Mouse (Mus musculus): ENCODE measurements around the gene Lrrc3c. TPM values are rescaled to one million over a fixed set of nuclear protein-coding genes. Genes with fewer than 3 reads are reported as not detected.
"Not testable (repeated sequence)": the region's sequence is repeated elsewhere in the genome, so short reads cannot be mapped to it uniquely, and the experiment has no call there.

Gene Lrrc3c
- polyA plus RNA-seq, 1 experiment from 2014 or later = not detected

- WGBS = 76% methylated on average over 6 of the region's 6 CpGs
- not testable (repeated sequence) for H3K36me3 ChIP-seq; DNase-seq (ENCODE audit: low spot score); H3K9me3 ChIP-seq (replicated peaks); H3K27ac ChIP-seq (replicated peaks); H3K4me3 ChIP-seq
- Histone ChIP-seq H3K27me3 (ENCODE audit: low read depth, poor library complexity, severe bottlenecking) (peaks cover 22% of the 10 kb centered on the region), H3K4me1 (peaks cover 14% of the 10 kb centered on the region)
These were observed 6.8 kb downstream of the Lrrc3c start for GRCm38 (mm10) chr11:98604911-98605310.

- no peak for DNase-seq (ENCODE audit: low spot score)
These were observed 8.7 kb downstream of the Lrrc3c start for GRCm38 (mm10) chr11:98606763-98607162.

GRCm38 (mm10) chr11:98620791-98621190, 22.7 kb downstream of the Lrrc3c start:
- Histone ChIP-seq H3K36me3 (no peaks in the 10 kb centered on the region), H3K27ac (replicated peaks) (no peak overlapping the region), H3K27me3 (ENCODE audit: low read depth, poor library complexity, severe bottlenecking) (no peaks in the 10 kb centered on the region), H3K9me3 (replicated peaks) (peaks cover 23% of the 10 kb centered on the region), H3K4me1 (no peaks in the 10 kb centered on the region), H3K4me3 (no peak overlapping the region)
- WGBS = 95% methylated on average over 13 of the region's 13 CpGs
- no peak for DNase-seq (ENCODE audit: low spot score)

More at GRCm38 (mm10) chr11:98606763-98607162, 8.7 kb downstream of the Lrrc3c start:
- Histone ChIP-seq H3K4me3 (no peak overlapping the region), H3K4me1 (peaks cover 13% of the 10 kb centered on the region), H3K27me3 (ENCODE audit: low read depth, poor library complexity, severe bottlenecking) (peaks cover 5% of the 10 kb centered on the region), H3K36me3 (no peaks in the 10 kb centered on the region), H3K27ac (replicated peaks) (no peak overlapping the region), H3K9me3 (replicated peaks) (no peaks in the 10 kb centered on the region)
- 10% methylated on average over 3 of the region's 3 CpGs for WGBS

- H3K36me3 ChIP-seq; H3K27me3 ChIP-seq (ENCODE audit: low read depth, poor library complexity, severe bottlenecking); DNase-seq (ENCODE audit: low spot score); H3K4me3 ChIP-seq; H3K27ac ChIP-seq (replicated peaks); H3K4me1 ChIP-seq: not testable (repeated sequence)
- H3K9me3 ChIP-seq (replicated peaks) = peaks cover 23% of the 10 kb centered on the region
- 86% methylated on average over 6 of the region's 6 CpGs for WGBS
These were observed 25.9 kb downstream of the Lrrc3c start for GRCm38 (mm10) chr11:98623981-98624380.

- peaks cover 23% of the 10 kb centered on the region for H3K9me3 ChIP-seq (replicated peaks)
- not testable (repeated sequence) for H3K27ac ChIP-seq (replicated peaks); H3K27me3 ChIP-seq (ENCODE audit: low read depth, poor library complexity, severe bottlenecking); DNase-seq (ENCODE audit: low spot score); H3K36me3 ChIP-seq; H3K4me1 ChIP-seq; H3K4me3 ChIP-seq
- 96% methylated on average over 2 of the region's 2 CpGs for WGBS
These were observed 26.3 kb downstream of the Lrrc3c start for GRCm38 (mm10) chr11:98624381-98624780.

- H3K27me3 ChIP-seq (ENCODE audit: low read depth, poor library complexity, severe bottlenecking) = no peaks in the 10 kb centered on the region
- H3K4me1 ChIP-seq = no peaks in the 10 kb centered on the region
- H3K36me3 ChIP-seq = no peaks in the 10 kb centered on the region
- no peak for DNase-seq (ENCODE audit: low spot score)
- no peak within 1 kb of the TSS for H3K4me3 ChIP-seq
- peaks cover 16% of the 10 kb centered on the region for H3K9me3 ChIP-seq (replicated peaks)
- H3K27ac ChIP-seq (replicated peaks) = no peak within 1 kb of the TSS
- 89% methylated on average over 10 of the region's 10 CpGs for WGBS
These were observed 27.7 kb downstream of the Lrrc3c start, which contains the start of the genes Gm12355 and Gsdma3 for GRCm38 (mm10) chr11:98625611-98626410. Gene Gm12355 (minus strand): TSS chr11:98625661. Gene Gsdma3 (plus strand): TSS chr11:98626360.

GRCm38 (mm10) chr11:98628706-98629105, 30.6 kb downstream of the Lrrc3c start:
- H3K27me3 ChIP-seq (ENCODE audit: low read depth, poor library complexity, severe bottlenecking) = no peaks in the 10 kb centered on the region
- DNase-seq (ENCODE audit: low spot score) = no peak
- H3K36me3 ChIP-seq = no peaks in the 10 kb centered on the region
- H3K4me1 ChIP-seq = no peaks in the 10 kb centered on the region
- H3K9me3 ChIP-seq (replicated peaks) = peaks cover 4% of the 10 kb centered on the region; the same call in 1 of the 2 replicates
- H3K27ac ChIP-seq (replicated peaks) = no peak overlapping the region
- no peak overlapping the region for H3K4me3 ChIP-seq
- 98% methylated on average over 3 of the region's 3 CpGs for WGBS

GRCm38 (mm10) chr11:98630646-98631045, 32.6 kb downstream of the Lrrc3c start:
- DNase-seq (ENCODE audit: low spot score) = no peak
- no peaks in the 10 kb centered on the region for H3K9me3 ChIP-seq (replicated peaks)
- H3K27ac ChIP-seq (replicated peaks) = no peak overlapping the region
- 89% methylated on average over 5 of the region's 5 CpGs for WGBS
- no peak overlapping the region for H3K4me3 ChIP-seq
- no peaks in the 10 kb centered on the region for H3K27me3 ChIP-seq (ENCODE audit: low read depth, poor library complexity, severe bottlenecking)
- no peaks in the 10 kb centered on the region for H3K4me1 ChIP-seq
- H3K36me3 ChIP-seq = no peaks in the 10 kb centered on the region

GRCm38 (mm10) chr11:98635312-98635970, 37.4 kb downstream of the Lrrc3c start:
- not testable (repeated sequence) for H3K9me3 ChIP-seq (replicated peaks); H3K27me3 ChIP-seq (ENCODE audit: low read depth, poor library complexity, severe bottlenecking); H3K27ac ChIP-seq (replicated peaks); H3K36me3 ChIP-seq; H3K4me1 ChIP-seq; H3K4me3 ChIP-seq
- DNase-seq (ENCODE audit: low spot score) = peak; percentile 30
- WGBS = 37% methylated on average over 10 of the region's 10 CpGs

- 83% methylated on average over 1 of the region's 1 CpGs for WGBS
- Histone ChIP-seq H3K27me3 (ENCODE audit: low read depth, poor library complexity, severe bottlenecking) (no peaks in the 10 kb centered on the region), H3K4me1 (no peaks in the 10 kb centered on the region), H3K4me3 (no peak overlapping the region), H3K27ac (replicated peaks) (no peak overlapping the region), H3K36me3 (no peaks in the 10 kb centered on the region), H3K9me3 (replicated peaks) (no peaks in the 10 kb centered on the region)
- no peak for DNase-seq (ENCODE audit: low spot score)
These were observed 39.4 kb downstream of the Lrrc3c start for GRCm38 (mm10) chr11:98637501-98637900.

- WGBS = 70% methylated on average over 5 of the region's 5 CpGs
- Histone ChIP-seq H3K4me3 (no peak overlapping the region), H3K9me3 (replicated peaks) (no peaks in the 10 kb centered on the region), H3K36me3 (no peaks in the 10 kb centered on the region), H3K27me3 (ENCODE audit: low read depth, poor library complexity, severe bottlenecking) (no peaks in the 10 kb centered on the region), H3K4me1 (no peaks in the 10 kb centered on the region), H3K27ac (replicated peaks) (no peak overlapping the region)
- DNase-seq (ENCODE audit: low spot score) = no peak
These were observed 42.0 kb downstream of the Lrrc3c start for GRCm38 (mm10) chr11:98640091-98640490.

- Histone ChIP-seq H3K27me3 (ENCODE audit: low read depth, poor library complexity, severe bottlenecking) (no peaks in the 10 kb centered on the region), H3K36me3 (no peaks in the 10 kb centered on the region), H3K4me1 (no peaks in the 10 kb centered on the region), H3K4me3 (no peak overlapping the region), H3K9me3 (replicated peaks) (no peaks in the 10 kb centered on the region), H3K27ac (replicated peaks) (no peak overlapping the region)
- 89% methylated on average over 3 of the region's 3 CpGs for WGBS
- DNase-seq (ENCODE audit: low spot score) = no peak
These were observed 46.7 kb downstream of the Lrrc3c start for GRCm38 (mm10) chr11:98644757-98645156.

- H3K27ac ChIP-seq (replicated peaks) = no peak overlapping the region
- H3K4me1 ChIP-seq = no peaks in the 10 kb centered on the region
- DNase-seq (ENCODE audit: low spot score) = no peak
- WGBS = 81% methylated on average over 2 of the region's 2 CpGs
- H3K9me3 ChIP-seq (replicated peaks) = no peaks in the 10 kb centered on the region
- H3K36me3 ChIP-seq = no peaks in the 10 kb centered on the region
- H3K4me3 ChIP-seq = no peak overlapping the region
- H3K27me3 ChIP-seq (ENCODE audit: low read depth, poor library complexity, severe bottlenecking) = peaks cover 6% of the 10 kb centered on the region; the same call in 1 of the 2 replicates
These were observed 47.9 kb downstream of the Lrrc3c start for GRCm38 (mm10) chr11:98645946-98646345.
